Mouse (Mus musculus) cortical plate, adult 2 months (tissue): ENCODE measurements around the gene Map2k3.

Experiments used
- CTCF ChIP-seq: fragments of 200-500 bp; IDR thresholded peaks from 2 replicates; pipeline ENCODE4 v1.5.1; 2011; ENCODE audit warnings: mild to moderate bottlenecking, control low read depth, low read length; ENCODE audit not compliant: insufficient read depth; ENCODE audit errors: extremely low read depth
- POLR2A ChIP-seq: fragments of 200-500 bp; IDR thresholded peaks from 2 replicates; pipeline ENCODE4 v1.6.1; 2011; ENCODE audit warnings: mild to moderate bottlenecking, low read length, control low read depth; ENCODE audit not compliant: insufficient read depth; ENCODE audit errors: extremely low read depth

- no peak for TF ChIP-seq CTCF
- TF ChIP-seq POLR2A: no peak
Observed at GRCm38 (mm10) chr11:60902001-60902400, 29.8 kb upstream of the Map2k3 start.
